Mouse (Mus musculus): ENCODE measurements around the gene Tmem223. TPM values are rescaled to one million over a fixed set of nuclear protein-coding genes. Genes with fewer than 3 reads are reported as not detected.
A peak's percentile ranks its signal among the peaks of the same experiment; 100 is the strongest.

The Tmem223 gene
- total and polyA plus RNA-seq, 3 experiments = 7.5 to 23.2 TPM; not detected in 1

DNA sequence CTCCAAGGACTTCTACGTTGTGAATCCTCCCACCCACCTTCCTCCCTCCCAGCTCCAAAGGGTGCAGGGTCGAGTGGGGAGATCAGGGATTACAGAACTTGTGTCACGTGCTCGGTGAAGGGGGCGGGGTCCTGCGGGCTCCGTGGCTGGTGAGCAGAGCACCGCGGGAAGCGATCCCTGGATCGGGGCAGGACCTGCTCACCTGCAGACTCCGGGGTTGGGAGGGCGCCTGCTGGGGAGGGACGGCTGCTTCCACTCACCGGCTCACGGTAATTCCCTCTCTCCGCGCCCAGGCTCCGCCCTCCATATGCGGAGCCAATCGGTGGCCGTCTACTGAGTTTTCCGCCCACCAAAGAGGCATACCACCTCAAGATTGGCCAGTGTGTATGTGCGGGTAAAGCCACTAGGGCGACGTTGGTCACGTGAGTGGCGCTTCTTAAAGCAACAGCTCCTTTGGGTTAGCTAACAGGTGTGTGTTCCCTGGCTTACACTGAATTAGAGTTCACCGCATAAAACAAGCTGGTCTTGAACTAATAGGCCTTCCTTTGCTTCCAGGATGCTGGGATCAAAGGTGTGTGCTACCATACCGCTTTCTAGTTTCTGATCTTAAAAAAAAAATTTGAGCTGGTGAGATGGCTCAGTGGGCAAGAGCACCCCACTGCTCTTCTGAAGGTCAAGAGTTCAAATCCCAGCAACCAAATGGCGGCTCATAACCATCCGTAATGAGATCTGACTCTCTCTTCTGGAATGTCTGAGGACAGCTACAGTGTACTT is 15.4 kb downstream of the Tmem223 start, which contains the start of gene Taf6l (continued):
- TF ChIP-seq TBP (IDR thresholded peaks at IDR 0.05; ENCODE audit: low read depth, low read length) (peak; percentile 98), CTCF (IDR thresholded peaks at IDR 0.05 in 2 of 3, conservative IDR thresholded peaks at IDR 0.05 in 1 of 3; ENCODE audit: control insufficient read depth in 1 of 3, insufficient read depth in 1 of 3, low read depth in 2 of 3, low read length in 3 of 3, poor library complexity in 1 of 3, severe bottlenecking in 1 of 3) (no peak), MYC (IDR thresholded peaks at IDR 0.05; ENCODE audit: low read depth, low read length) (peak; percentile 75), POLR2AphosphoS5 (IDR thresholded peaks at IDR 0.05; ENCODE audit: borderline replicate concordance, low read depth, low read length) (no peak), ZKSCAN1 (IDR thresholded peaks at IDR 0.05; ENCODE audit: low read depth, low read length) (no peak), MAX (IDR thresholded peaks at IDR 0.05; ENCODE audit: low read length) (peak; percentile 91), UBTF (IDR thresholded peaks at IDR 0.05; ENCODE audit: borderline replicate concordance, insufficient read depth, low read depth, low read length) (no peak), MAFK (IDR thresholded peaks at IDR 0.05; ENCODE audit: borderline replicate concordance, low read depth, low read length) (no peak), HCFC1 (IDR thresholded peaks at IDR 0.05; ENCODE audit: low read depth, low read length) (peak; percentile 81), BHLHE40 (IDR thresholded peaks at IDR 0.05; ENCODE audit: borderline replicate concordance, low read depth, low read length) (peak; percentile 97), ZNF384 (IDR thresholded peaks at IDR 0.05; ENCODE audit: low read depth, low read length) (0 out of 2 replicates have a peak, but pooled peaks have one; percentile 27), USF1 (IDR thresholded peaks at IDR 0.05; ENCODE audit: low read depth, low read length) (peak; percentile 95), GATA1 (IDR thresholded peaks at IDR 0.05; ENCODE audit: low read depth, low read length) (no peak)

DNA sequence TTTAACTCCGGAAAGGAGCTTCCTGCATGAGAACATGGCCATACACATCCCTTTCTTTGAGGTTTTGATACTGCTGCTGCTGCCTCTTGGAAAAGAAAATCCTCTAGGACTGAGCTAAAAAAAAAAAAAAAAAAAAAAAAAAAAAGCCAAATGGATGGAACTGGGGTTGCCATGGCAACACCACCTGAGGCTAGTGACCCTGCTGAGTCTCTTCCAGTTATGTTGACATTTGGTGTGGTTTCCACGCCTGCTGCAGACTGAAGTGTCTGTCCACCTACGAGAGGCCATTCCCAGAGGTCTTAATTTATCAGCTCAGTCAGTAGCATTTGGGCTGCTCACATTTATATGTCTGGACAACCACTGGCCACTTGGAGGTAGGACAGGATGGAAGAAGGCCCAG is 17.7 kb downstream of the Tmem223 start:
- Histone ChIP-seq H3K27ac (ENCODE audit: control insufficient read depth, low read depth, low read length) (no peak overlapping the region), H3K27me3 (ENCODE audit: control insufficient read depth in 1 of 2, insufficient read depth in 2 of 2, low read length in 2 of 2) (no peaks in the 10 kb centered on the region), H3K36me3 (ENCODE audit: control insufficient read depth in 1 of 2, insufficient read depth in 2 of 2, low read length in 2 of 2) (peaks cover 3 to 4% of the 10 kb centered on the region in 2 experiments; a peak in 2 of 4 replicates), H3K4me3 (ENCODE audit: control insufficient read depth in 1 of 2, insufficient read depth in 1 of 2, low read depth in 2 of 2, low read length in 2 of 2) (no peak overlapping the region), H3K9me3 (replicated peaks; ENCODE audit: insufficient read depth, low read length) (no peaks in the 10 kb centered on the region), H3K9ac (ENCODE audit: control insufficient read depth, low read depth, low read length, poor library complexity, severe bottlenecking) (no peak overlapping the region), H3K79me2 (ENCODE audit: control insufficient read depth, insufficient read depth, low read length, poor library complexity) (no peaks in the 10 kb centered on the region; the same call in 1 of the 2 replicates), H3K4me1 (ENCODE audit: control insufficient read depth in 1 of 2, insufficient read depth in 2 of 2, low read length in 2 of 2) (peaks cover 3 to 7% of the 10 kb centered on the region in 2 experiments; a peak in 1 of 4 replicates)
- no peak for DNase-seq (ENCODE audit: low read depth, low spot score)
- TF ChIP-seq MAX (IDR thresholded peaks at IDR 0.05; ENCODE audit: low read length) = no peak
- TF ChIP-seq GATA1 (IDR thresholded peaks at IDR 0.05; ENCODE audit: low read depth, low read length) = no peak
- TF ChIP-seq TBP (IDR thresholded peaks at IDR 0.05; ENCODE audit: low read depth, low read length) = no peak
- TF ChIP-seq ZNF384 (IDR thresholded peaks at IDR 0.05; ENCODE audit: low read depth, low read length) = peak; percentile 67

- Histone ChIP-seq H3K9me3 (replicated peaks; ENCODE audit: insufficient read depth, low read length) (no peaks in the 10 kb centered on the region), H3K9ac (ENCODE audit: control insufficient read depth, low read depth, low read length, poor library complexity, severe bottlenecking) (no peak overlapping the region), H3K4me3 (ENCODE audit: control insufficient read depth in 1 of 2, insufficient read depth in 1 of 2, low read depth in 2 of 2, low read length in 2 of 2) (no peak overlapping the region), H3K27me3 (ENCODE audit: control insufficient read depth in 1 of 2, insufficient read depth in 2 of 2, low read length in 2 of 2) (no peaks in the 10 kb centered on the region), H3K79me2 (ENCODE audit: control insufficient read depth, insufficient read depth, low read length, poor library complexity) (no peaks in the 10 kb centered on the region; the same call in 1 of the 2 replicates), H3K36me3 (ENCODE audit: control insufficient read depth in 1 of 2, insufficient read depth in 2 of 2, low read length in 2 of 2) (peaks cover 3 to 4% of the 10 kb centered on the region in 2 experiments; a peak in 2 of 4 replicates), H3K27ac (ENCODE audit: control insufficient read depth, low read depth, low read length) (no peak overlapping the region), H3K4me1 (ENCODE audit: control insufficient read depth in 1 of 2, insufficient read depth in 2 of 2, low read length in 2 of 2) (peaks cover 3 to 7% of the 10 kb centered on the region in 2 experiments; a peak in 1 of 4 replicates)
- no peak for TF ChIP-seq POLR2AphosphoS5 (IDR thresholded peaks at IDR 0.05; ENCODE audit: borderline replicate concordance, low read depth, low read length)
- no peak for TF ChIP-seq ZNF384 (IDR thresholded peaks at IDR 0.05; ENCODE audit: low read depth, low read length)
- no peak for TF ChIP-seq USF1 (IDR thresholded peaks at IDR 0.05; ENCODE audit: low read depth, low read length)
- TF ChIP-seq NELFE (IDR thresholded peaks at IDR 0.05; ENCODE audit: low read depth, low read length) = no peak
- TF ChIP-seq USF2 (IDR thresholded peaks at IDR 0.05; ENCODE audit: borderline replicate concordance in 1 of 2, insufficient read depth in 1 of 2, low read depth in 1 of 2, low read length in 2 of 2) = no peak
- TF ChIP-seq ZMIZ1 (IDR thresholded peaks at IDR 0.05; ENCODE audit: low read depth, low read length) = no peak
- no peak for TF ChIP-seq SIN3A (IDR thresholded peaks at IDR 0.05; ENCODE audit: low read length)
- no peak for TF ChIP-seq TBP (IDR thresholded peaks at IDR 0.05; ENCODE audit: low read depth, low read length)
- TF ChIP-seq TAL1 (IDR thresholded peaks at IDR 0.05; ENCODE audit: low read length) = no peak
- TF ChIP-seq SMC3 (IDR thresholded peaks at IDR 0.05; ENCODE audit: low read depth, low read length) = no peak
- TF ChIP-seq CHD2 (IDR thresholded peaks at IDR 0.05; ENCODE audit: low read length) = no peak
- TF ChIP-seq MXI1 (IDR thresholded peaks at IDR 0.05; ENCODE audit: low read depth, low read length) = no peak
- no peak for TF ChIP-seq BHLHE40 (IDR thresholded peaks at IDR 0.05; ENCODE audit: borderline replicate concordance, low read depth, low read length)
- TF ChIP-seq NRF1 (IDR thresholded peaks at IDR 0.05; ENCODE audit: insufficient read depth, low read depth, low read length, poor library complexity, severe bottlenecking) = no peak
- no peak for DNase-seq (ENCODE audit: low read depth, low spot score)
Observed at GRCm38 (mm10) chr19:8789171-8789570, 18.4 kb downstream of the Tmem223 start.

Measured in MEL (cell line).